Mouse (Mus musculus) bone marrow, adult 2 months (tissue): ENCODE measurements around the gene Ampd1.

Source experiments
- CTCF ChIP-seq: fragments of 200-500 bp; IDR thresholded peaks from 2 replicates; pipeline ENCODE4 v1.5.1; 2011; ENCODE audit warnings: low read length, control low read depth; ENCODE audit not compliant: control insufficient read depth, insufficient read depth
- POLR2A ChIP-seq: fragments of 200-500 bp; IDR thresholded peaks from 2 replicates; pipeline ENCODE4 v1.6.1; 2011; ENCODE audit warnings: low read depth, mild to moderate bottlenecking, control low read depth, low read length, borderline replicate concordance; ENCODE audit not compliant: control insufficient read depth

- TF ChIP-seq CTCF = no peak
- TF ChIP-seq POLR2A = no peak
These were observed 33.9 kb downstream of the Ampd1 start for GRCm38 (mm10) chr3:103107565-103108240.
